Mouse (Mus musculus) Patski (cell line): ENCODE data around the gene Sbk2. TPM values are rescaled to one million over a fixed set of nuclear protein-coding genes. Genes with fewer than 3 reads are reported as not detected.

Source experiments
- ATAC-seq: fragments of 100-300 bp; one replicate; pipeline ENCODE4 v1.8.0; 2021
- CTCF ChIA-PET: fragments of 350-600 bp; sonication (Branson Sonifier 250); formaldehyde crosslinking; loops from one replicate; lab custom pipeline; 2022; ENCODE audit warnings: inconsistent platforms; lab: Charles Lee
- POLR2A ChIA-PET: fragments of 350-600 bp; sonication (Branson Sonifier 250); formaldehyde crosslinking; loops from one replicate; lab custom pipeline; 2022; ENCODE audit warnings: antibody characterized with exemption, inconsistent platforms; lab: Charles Lee
- DNase-seq: peaks from one replicate; pipeline ENCODE4 v3.0.0-alpha.2; 2011; ENCODE audit warnings: low read depth, low spot score
- H3K27me3 ChIP-seq: fragments of 371-371 bp; one replicate; pipeline ENCODE4 v1.5.1; 2021
- CTCF ChIP-seq: fragments of 100-300 bp; IDR thresholded peaks from one replicate; pipeline ENCODE4 v1.5.1; 2021
- in situ Hi-C: fragments of 300-500 bp; cut with MboI; formaldehyde crosslinking; loops from 3 replicates; pipeline ENCODE4 v1.11.1; 2018; ENCODE audit warnings: low pct_unique_long_range_greater_than_20kb, mixed read lengths
- polyA plus RNA-seq: library from polyadenylated mRNA; unstranded; gene quantifications from one replicate; pipeline ENCODE4 v1.2.3, GENCODE M21; 2021

Sbk2 gene
- polyA plus RNA-seq, 1 experiment from 2014 or later: 1.8 TPM

DNA sequence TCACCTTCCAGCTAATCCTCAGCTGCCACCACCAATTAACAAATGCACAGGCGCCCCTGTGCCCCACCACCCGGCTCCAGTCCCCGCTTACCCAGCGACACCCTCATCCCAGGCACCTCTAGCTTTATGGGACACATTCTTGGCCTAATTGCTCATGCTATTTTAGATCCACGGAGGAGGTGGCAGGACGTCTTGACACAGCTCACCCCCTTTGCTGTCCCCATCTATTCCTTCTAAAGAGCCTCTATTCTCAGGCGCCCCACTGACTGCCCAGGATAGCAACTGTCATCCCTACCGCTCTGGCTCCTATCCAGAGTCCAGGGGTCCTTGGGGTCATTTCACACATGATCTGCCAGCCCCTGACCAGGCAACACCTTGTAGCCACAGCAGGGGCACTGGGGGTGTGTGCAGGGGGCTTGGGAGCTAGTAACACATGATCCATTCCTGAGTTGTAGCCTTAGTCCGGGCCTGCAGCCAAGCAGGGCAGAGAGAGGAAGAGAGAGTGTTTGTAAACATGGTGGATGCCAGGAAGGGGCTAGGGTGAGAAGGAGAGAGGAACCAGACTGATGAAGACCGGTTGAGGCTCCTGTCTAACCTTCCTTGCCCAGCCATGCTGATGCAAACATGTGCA is 10.3 kb downstream of the Sbk2 start:
- POLR2A ChIA-PET: no interaction called here
- CTCF ChIA-PET: no interaction called here
- no peak for ATAC-seq
- H3K27me3 ChIP-seq: no peaks in the 10 kb centered on the region
- in situ Hi-C loops: no loop called here
- DNase-seq: no peak
- TF ChIP-seq CTCF: no peak

- DNase-seq: no peak
- in situ Hi-C loops: no loop called here
- POLR2A ChIA-PET: no interaction called here
Observed at GRCm38 (mm10) chr7:4950561-4951342, 13.5 kb downstream of the Sbk2 start.

DNA sequence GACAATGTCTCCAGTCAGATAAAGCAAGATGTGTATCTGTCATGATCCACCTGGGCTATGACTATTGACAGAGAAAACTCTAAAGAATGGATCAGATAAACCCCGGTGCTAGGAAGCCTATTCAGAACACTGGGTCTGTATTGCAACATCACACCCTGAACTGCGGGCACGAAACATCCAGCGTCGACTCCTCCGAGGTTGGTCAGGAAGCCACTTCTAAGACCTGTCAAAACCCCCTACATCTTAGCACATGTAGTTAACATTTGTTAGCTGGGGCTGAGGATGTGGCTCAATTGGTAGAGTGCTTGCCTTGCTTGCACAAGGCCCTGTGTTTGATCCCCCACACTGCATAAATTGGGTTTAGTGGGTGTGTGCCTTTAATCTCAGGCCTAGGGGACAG is 15.8 kb downstream of the Sbk2 start:
- DNase-seq (no peak), ATAC-seq (no peak)
- in situ Hi-C loops: loop anchor here (10.0 kb wide), 1 partner anchor 384 kb away; no protein-coding TSS in a partner anchor
- no peak for TF ChIP-seq CTCF
- CTCF ChIA-PET: no interaction called here
- POLR2A ChIA-PET: no interaction called here
- H3K27me3 ChIP-seq: no peaks in the 10 kb centered on the region

More at GRCm38 (mm10) chr7:4950561-4951342, 13.5 kb downstream of the Sbk2 start:
- ATAC-seq: no peak
- CTCF ChIA-PET: interaction anchor here (1.0 kb wide), 1 partner anchor 26 kb away, joined by 3 read pairs; no protein-coding TSS in a partner anchor
- H3K27me3 ChIP-seq: no peaks in the 10 kb centered on the region
- no peak for TF ChIP-seq CTCF

DNA sequence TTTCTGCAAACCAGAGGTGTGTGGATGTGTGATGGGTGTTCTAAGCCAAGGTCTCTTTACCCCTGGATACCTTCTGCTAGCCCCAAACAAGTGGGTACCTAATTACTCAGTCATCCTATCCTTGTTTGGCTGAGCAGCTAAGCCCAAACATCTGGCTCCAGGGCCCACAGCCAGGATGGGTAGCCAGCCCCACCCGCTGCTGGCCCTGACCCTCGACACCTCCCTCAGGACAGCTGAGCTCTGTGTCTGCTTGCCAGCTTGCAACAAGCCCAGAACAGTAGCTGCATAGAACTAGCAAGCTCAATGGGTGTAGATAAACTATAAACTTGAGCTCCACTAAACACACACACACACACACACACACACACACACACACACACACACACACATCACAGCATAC is 16.4 kb downstream of the Sbk2 start:
- CTCF ChIA-PET: interaction anchor here (0.7 kb wide), 1 partner anchor 16 kb away, joined by 3 read pairs; the partner anchor contains the start of gene Sbk2
- ATAC-seq: no peak
- in situ Hi-C loops: loop anchor here (10.0 kb wide), 1 partner anchor 383 kb away; no protein-coding TSS in a partner anchor
- POLR2A ChIA-PET: no interaction called here
- DNase-seq: no peak
- no peaks in the 10 kb centered on the region for H3K27me3 ChIP-seq
- TF ChIP-seq CTCF: no peak

DNA sequence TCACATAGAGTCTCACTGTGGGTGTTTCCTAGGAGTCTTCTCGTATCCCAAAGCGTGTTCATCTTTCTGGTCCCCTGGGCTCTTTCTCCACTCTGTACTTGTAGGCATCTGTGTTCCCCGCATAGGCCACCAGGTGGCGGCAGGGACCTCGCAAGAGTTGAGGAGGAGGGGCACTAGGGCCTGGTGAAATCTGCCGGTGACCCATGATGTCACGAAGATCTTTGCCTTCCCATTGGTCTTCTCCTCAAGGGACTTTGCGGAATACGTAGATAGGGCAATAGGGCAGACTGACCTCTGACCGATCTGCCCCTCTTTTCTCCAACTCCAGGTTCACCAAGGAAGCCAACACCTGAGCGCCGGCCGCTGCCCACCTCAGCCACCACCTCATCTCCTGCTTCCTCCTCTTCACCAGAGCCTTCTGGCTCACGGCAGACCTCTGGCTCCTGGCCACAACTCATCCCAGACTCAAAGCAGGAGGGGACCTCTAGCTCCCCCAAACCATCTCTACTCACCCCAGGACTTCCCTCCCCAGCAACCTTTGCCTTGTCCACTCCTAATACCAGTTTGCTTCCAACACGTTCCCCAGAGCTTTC is 20.9 kb downstream of the Sbk2 start:
- POLR2A ChIA-PET: interaction anchor here (0.5 to 1.5 kb wide), 2 partner anchors 54 to 118 kb away, joined by 3 read pairs; no protein-coding TSS in a partner anchor
- in situ Hi-C loops: loop anchor here (5.0 to 10.0 kb wide), 2 partner anchors 104 to 379 kb away; no protein-coding TSS in a partner anchor
- peak; percentile 96 for TF ChIP-seq CTCF

DNA sequence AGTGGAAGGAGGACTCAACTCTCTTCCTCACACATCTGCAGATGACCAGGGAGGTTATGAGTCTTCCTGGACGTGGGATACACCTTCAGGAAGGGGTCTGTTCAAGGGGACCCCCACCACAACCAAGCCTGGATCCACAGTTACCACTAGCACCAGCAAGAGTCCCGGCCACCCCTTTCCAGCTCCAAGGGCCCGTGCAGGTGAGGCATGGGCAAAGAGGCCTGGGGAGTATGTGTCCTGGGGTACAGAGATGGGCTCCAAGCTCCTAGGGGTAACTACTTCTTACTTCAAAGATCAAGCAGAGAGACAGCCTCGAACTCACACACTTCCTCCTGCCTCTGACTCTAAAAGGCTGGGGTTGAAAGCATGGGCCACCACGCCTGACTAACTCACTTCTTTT is 21.5 kb downstream of the Sbk2 start:
- in situ Hi-C loops: loop anchor here (5.0 to 10.0 kb wide), 2 partner anchors 105 to 378 kb away; no protein-coding TSS in a partner anchor
- POLR2A ChIA-PET: interaction anchor here (1.5 kb wide), 1 partner anchor 118 kb away, joined by 3 read pairs; no protein-coding TSS in a partner anchor
- ATAC-seq (no peak), DNase-seq (no peak)
- H3K27me3 ChIP-seq: no peaks in the 10 kb centered on the region
- CTCF ChIA-PET: interaction anchor here (1.8 to 3.3 kb wide), 2 partner anchors 21 to 108 kb away, joined by 4 to 11 read pairs; partner anchors contain the start of genes Sbk2 and Zfp580
- no peak for TF ChIP-seq CTCF

More for the DNA sequence above, 20.9 kb downstream of the Sbk2 start:
- DNase-seq (peak; percentile 61), ATAC-seq (peak; percentile 86)
- CTCF ChIA-PET: interaction anchor here (0.6 to 1.6 kb wide), 4 partner anchors 15 to 117 kb away, joined by 3 to 6 read pairs (median 4); partner anchors contain the start of genes Fiz1, Sbk2 and Zfp524
- no peaks in the 10 kb centered on the region for H3K27me3 ChIP-seq

- ATAC-seq: no peak
- CTCF ChIA-PET: interaction anchor here (0.7 to 3.3 kb wide), 20 partner anchors 8 to 380 kb away, joined by 3 to 12 read pairs (median 4); partner anchors contain the start of genes Nat14, Sbk2, Ssc5d and Ube2s
- H3K27me3 ChIP-seq: no peaks in the 10 kb centered on the region
- DNase-seq: no peak
- in situ Hi-C loops: loop anchor here (5.0 to 10.0 kb wide), 2 partner anchors 107 to 375 kb away; no protein-coding TSS in a partner anchor
- POLR2A ChIA-PET: no interaction called here
- peak; percentile 95 for TF ChIP-seq CTCF
Observed at GRCm38 (mm10) chr7:4940068-4940479, 24.1 kb downstream of the Sbk2 start.

DNA sequence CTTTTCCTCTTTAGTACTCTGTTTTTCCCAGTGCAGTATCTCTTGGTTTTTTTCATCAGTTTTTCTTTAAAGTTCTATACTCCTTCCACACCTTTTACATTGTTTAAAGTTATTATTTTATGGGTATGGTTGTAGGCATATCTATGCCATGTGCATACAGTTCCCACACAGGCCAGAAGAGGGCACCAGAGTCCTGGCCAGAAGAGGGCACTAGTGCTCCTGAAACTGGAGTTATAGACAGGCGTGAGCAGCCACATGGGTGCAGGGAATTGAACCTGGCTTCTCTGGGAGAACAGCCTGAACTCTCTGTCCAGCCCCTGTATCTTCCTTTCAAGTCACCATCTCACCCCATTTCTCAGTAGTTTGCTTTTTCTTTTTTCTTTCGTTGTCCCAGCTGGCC is 25.8 kb downstream of the Sbk2 start:
- DNase-seq (no peak), ATAC-seq (no peak)
- no peaks in the 10 kb centered on the region for H3K27me3 ChIP-seq
- TF ChIP-seq CTCF: peak; percentile 93
- ChIA-PET CTCF (interaction anchor here (0.8 to 2.5 kb wide), 9 partner anchors 23 to 122 kb away, joined by 3 to 12 read pairs (median 5); partner anchors contain the start of genes Sbk2 and Zfp628), POLR2A (interaction anchor here (1.0 kb wide), 1 partner anchor 127 kb away, joined by 4 read pairs; no protein-coding TSS in a partner anchor)
- in situ Hi-C loops: no loop called here

DNA sequence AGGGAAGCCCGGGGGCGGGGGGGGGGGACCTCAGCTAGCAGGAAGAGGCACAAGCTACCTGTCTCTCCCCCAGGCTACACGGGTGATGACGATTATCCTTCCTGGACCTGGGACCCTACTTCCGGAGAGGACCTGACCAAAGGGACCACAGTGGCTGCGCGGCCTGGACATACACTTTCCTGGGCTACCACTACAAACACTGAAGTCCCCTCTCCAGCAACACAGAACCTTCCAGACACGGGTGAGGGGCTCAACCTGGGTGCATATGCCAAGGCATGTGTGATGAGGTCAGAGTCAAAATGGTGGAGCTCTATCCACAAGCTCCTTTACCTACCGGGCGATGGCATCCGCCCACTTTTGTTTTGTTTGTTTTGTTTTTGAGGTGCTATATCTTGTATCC is 26.8 kb downstream of the Sbk2 start:
- ATAC-seq: no peak
- CTCF ChIA-PET: interaction anchor here (1.6 kb wide), 1 partner anchor 27 kb away, joined by 6 read pairs; the partner anchor contains the start of gene Sbk2
- POLR2A ChIA-PET: no interaction called here
- no peak for TF ChIP-seq CTCF
- no peak for DNase-seq
- in situ Hi-C loops: no loop called here
- H3K27me3 ChIP-seq: no peaks in the 10 kb centered on the region
